Mouse (Mus musculus) intestine, embryonic 16.5 days (tissue): ENCODE data around the gene Vcp. TPM values are rescaled to one million over a fixed set of nuclear protein-coding genes. Genes with fewer than 3 reads are reported as not detected.
A peak's percentile ranks its signal among the peaks of the same experiment; 100 is the strongest.
"Not testable (repeated sequence)": the region's sequence is repeated elsewhere in the genome, so short reads cannot be mapped to it uniquely, and the experiment has no call there.

Source experiments
- ATAC-seq: fragments of 200-750 bp; cut with Nextera tagmentation; 2 replicates; pipeline ENCODE4 v1.8.0; 2017; ENCODE audit warnings: moderate TSS enrichment, moderate library complexity
- H3K27ac ChIP-seq: fragments of 300-500 bp; sonication (generic); 2 replicates; pipeline ENCODE4 v1.5.1; 2014; ENCODE audit warnings: mild to moderate bottlenecking, low read length
- H3K27me3 ChIP-seq: fragments of 300-500 bp; sonication (generic); replicated peaks from 2 replicates; pipeline ENCODE4 v1.6.1; 2014; ENCODE audit warnings: low read length, control low read depth, mixed read lengths; ENCODE audit not compliant: control insufficient read depth, insufficient read depth
- H3K36me3 ChIP-seq: fragments of 300-500 bp; sonication (generic); 2 replicates; pipeline ENCODE4 v1.6.1; 2014; ENCODE audit warnings: low read length, control low read depth; ENCODE audit not compliant: control insufficient read depth, insufficient read depth
- H3K4me1 ChIP-seq: fragments of 300-500 bp; sonication (generic); 2 replicates; pipeline ENCODE4 v1.6.1; 2014; ENCODE audit warnings: low read length, control low read depth, mixed read lengths; ENCODE audit not compliant: control insufficient read depth, insufficient read depth
- H3K4me2 ChIP-seq: fragments of 300-500 bp; sonication (generic); 2 replicates; pipeline ENCODE4 v1.6.1; 2014; ENCODE audit warnings: low read depth, low read length, control low read depth
- H3K4me3 ChIP-seq: fragments of 300-500 bp; sonication (generic); 2 replicates; pipeline ENCODE4 v1.5.1; 2014; ENCODE audit warnings: mild to moderate bottlenecking, low read length
- H3K9ac ChIP-seq: fragments of 300-500 bp; sonication (generic); 2 replicates; pipeline ENCODE4 v1.6.1; 2014; ENCODE audit warnings: low read depth, low read length
- H3K9me3 ChIP-seq: fragments of 300-500 bp; sonication (generic); 2 replicates; pipeline ENCODE4 v1.6.1; 2016; ENCODE audit warnings: low read length, control low read depth; ENCODE audit not compliant: control insufficient read depth
- WGBS: fragments of 180-500 bp; shearing (Covaris S2); extraction: QIAGEN DNeasy Blood & Tissue Kit; methylation state at CpG from one replicate; pipeline ENCODE4 v1.1.7; 2014; 5-methylcytosine and 5-hydroxymethylcytosine counted together
- polyA plus RNA-seq: library from polyadenylated mRNA; unstranded; fragments of >200 nt; fragmentation: Nextera tagmentation; extraction: Ambion mirVana; gene quantifications from 2 replicates; pipeline ENCODE4 v1.2.1, GENCODE M21; 2015

The Vcp gene
- polyA plus RNA-seq = 448 and 464 TPM in 2 replicates

DNA sequence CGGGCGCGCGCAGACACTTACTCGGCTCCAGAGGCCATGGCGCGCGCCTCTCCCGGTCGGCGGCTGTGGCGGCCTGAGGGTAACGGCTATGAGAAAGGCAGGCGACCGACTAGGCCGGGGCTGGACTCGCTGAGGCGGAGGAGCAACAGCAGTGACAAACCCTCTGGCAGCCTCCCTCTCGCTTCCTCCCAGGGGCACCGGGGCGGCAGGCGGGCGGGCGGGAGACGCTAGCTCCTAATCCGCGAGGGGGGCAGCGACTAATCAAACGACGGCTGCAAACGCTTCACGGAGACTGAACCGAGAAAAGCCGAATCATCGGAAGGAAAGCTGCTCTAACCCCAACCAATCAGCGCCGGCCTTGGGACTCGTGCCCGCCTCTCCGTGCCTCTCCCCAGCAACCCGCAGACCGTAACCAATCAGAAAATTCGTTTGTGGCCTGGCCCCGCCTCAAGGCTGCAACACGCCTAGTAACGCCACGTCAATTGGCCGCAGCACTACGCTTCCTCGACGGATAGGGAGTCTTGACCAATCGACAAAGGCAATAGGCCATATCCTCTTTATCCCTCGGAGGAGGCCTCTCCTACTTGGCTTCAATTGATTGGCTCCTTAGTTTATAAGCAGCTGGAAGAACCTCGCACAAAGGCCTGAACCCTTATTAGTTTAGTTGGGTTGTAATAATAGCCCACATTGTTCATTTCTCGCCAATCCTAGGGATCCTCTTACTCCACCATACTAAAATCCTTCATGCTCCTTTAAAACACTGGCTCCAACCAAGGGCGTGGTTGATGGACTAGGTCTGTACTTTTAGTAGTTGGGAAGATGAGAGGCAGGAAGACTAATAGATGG is at the start of gene Vcp:
Gene Vcp (minus strand): TSS at position 367 of the 846 bp plus-strand sequence.
- Histone ChIP-seq H3K4me2 (peak within 1 kb of the TSS; percentile 75), H3K4me3 (peak within 1 kb of the TSS; percentile 97), H3K4me1 (peaks cover 12% of the 10 kb centered on the region), H3K9ac (peak within 1 kb of the TSS; percentile 97), H3K27ac (peak within 1 kb of the TSS; percentile 100)
- under 1% methylated on average over 47 of the region's 56 CpGs for WGBS
- not testable (repeated sequence) for H3K27me3 ChIP-seq, H3K9me3 ChIP-seq, H3K36me3 ChIP-seq
- ATAC-seq = peak; percentile 98

GRCm38 (mm10) chr4:43047231-43047630 is 46.9 kb upstream of the Vcp start:
- H3K9ac ChIP-seq = no peak overlapping the region
- H3K4me2 ChIP-seq = no peak overlapping the region
- 5% methylated on average over 5 of the region's 5 CpGs for WGBS
- H3K9me3 ChIP-seq = no peaks in the 10 kb centered on the region
- H3K4me1 ChIP-seq = peaks cover 23% of the 10 kb centered on the region
- ATAC-seq = no peak
- no peaks in the 10 kb centered on the region for H3K27me3 ChIP-seq
- H3K36me3 ChIP-seq = no peaks in the 10 kb centered on the region
- H3K4me3 ChIP-seq = no peak overlapping the region
- H3K27ac ChIP-seq = no peak overlapping the region

GRCm38 (mm10) chr4:43046607-43047006 is 46.3 kb upstream of the Vcp start:
- Histone ChIP-seq H3K27ac (no peak overlapping the region), H3K9me3 (no peaks in the 10 kb centered on the region), H3K27me3 (no peaks in the 10 kb centered on the region), H3K4me1 (peaks cover 23% of the 10 kb centered on the region), H3K9ac (no peak overlapping the region), H3K4me2 (peak overlapping the region; percentile 93; the same call in 1 of the 2 replicates), H3K4me3 (no peak overlapping the region), H3K36me3 (no peaks in the 10 kb centered on the region)
- WGBS = 62% methylated on average over 5 of the region's 5 CpGs
- ATAC-seq = no peak

GRCm38 (mm10) chr4:43045659-43046302 is 45.5 kb upstream of the Vcp start, which contains the start of gene Fam214b:
Fam214b (minus strand) TSS chr4:43046220.
- Histone ChIP-seq H3K27ac (peak within 1 kb of the TSS; percentile 37), H3K9me3 (no peaks in the 10 kb centered on the region), H3K4me2 (peak within 1 kb of the TSS; percentile 93), H3K27me3 (no peaks in the 10 kb centered on the region), H3K4me1 (peaks cover 24% of the 10 kb centered on the region), H3K4me3 (peak within 1 kb of the TSS; percentile 66), H3K36me3 (no peaks in the 10 kb centered on the region), H3K9ac (peak within 1 kb of the TSS; percentile 67)
- peak; percentile 95 for ATAC-seq
- under 1% methylated on average over 33 of the region's 33 CpGs for WGBS

GRCm38 (mm10) chr4:43045285-43045658 is 45.0 kb upstream of the Vcp start:
- H3K4me3 ChIP-seq = peak overlapping the region; percentile 66
- peak overlapping the region; percentile 27 for H3K27ac ChIP-seq
- H3K36me3 ChIP-seq = no peaks in the 10 kb centered on the region
- H3K9ac ChIP-seq = peak overlapping the region; percentile 67
- ATAC-seq = peak; percentile 15
- peak overlapping the region; percentile 93 for H3K4me2 ChIP-seq
- H3K9me3 ChIP-seq = no peaks in the 10 kb centered on the region
- WGBS = 6% methylated on average over 13 of the region's 13 CpGs
- no peaks in the 10 kb centered on the region for H3K27me3 ChIP-seq
- H3K4me1 ChIP-seq = peaks cover 27% of the 10 kb centered on the region

- Histone ChIP-seq H3K27ac (peak overlapping the region; percentile 38), H3K36me3 (no peaks in the 10 kb centered on the region), H3K4me3 (peak overlapping the region; percentile 66), H3K9ac (no peak overlapping the region), H3K4me1 (peaks cover 27% of the 10 kb centered on the region), H3K4me2 (peak overlapping the region; percentile 93), H3K9me3 (no peaks in the 10 kb centered on the region), H3K27me3 (no peaks in the 10 kb centered on the region)
- no peak for ATAC-seq
- 23% methylated on average over 4 of the region's 4 CpGs for WGBS
Observed at GRCm38 (mm10) chr4:43044673-43045072, 44.4 kb upstream of the Vcp start.

DNA sequence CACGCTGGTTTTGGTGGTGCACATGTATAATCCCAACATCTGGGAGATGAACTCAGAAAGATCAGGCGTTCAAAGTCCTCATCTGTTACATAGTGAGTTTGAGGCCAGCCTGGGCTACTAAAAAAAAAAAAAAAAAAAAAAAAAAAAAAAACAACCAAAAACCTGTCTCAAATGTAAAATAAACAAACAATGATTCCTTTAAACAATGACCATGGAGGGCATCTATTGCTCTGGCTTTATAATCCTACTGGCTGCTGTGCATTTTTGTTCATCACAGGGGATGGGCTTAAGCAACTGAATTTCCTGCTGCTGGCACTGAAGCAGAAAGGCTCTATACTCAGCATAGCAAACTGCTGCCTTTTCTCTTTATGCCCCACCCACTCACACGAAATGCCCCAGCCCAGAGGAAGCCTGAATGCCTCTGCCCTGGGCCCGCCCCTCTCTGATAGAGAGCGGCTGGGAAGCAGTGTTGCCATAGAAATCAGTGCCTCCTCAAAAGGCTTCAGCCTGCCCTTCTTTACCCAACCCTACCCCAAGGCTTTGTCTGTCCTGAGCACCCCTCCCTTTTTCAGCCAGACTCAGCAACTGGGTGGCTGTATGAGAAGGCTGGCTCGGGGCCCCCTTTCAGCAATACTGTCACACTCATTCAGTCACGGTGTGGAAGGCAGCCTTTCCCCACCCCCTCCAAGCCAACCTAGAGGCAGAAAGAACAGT is 43.5 kb upstream of the Vcp start:
- Histone ChIP-seq H3K36me3 (no peaks in the 10 kb centered on the region), H3K4me1 (peaks cover 36% of the 10 kb centered on the region), H3K4me2 (peak overlapping the region; percentile 93), H3K27ac (peak overlapping the region; percentile 38), H3K27me3 (no peaks in the 10 kb centered on the region), H3K9ac (no peak overlapping the region), H3K4me3 (no peak overlapping the region), H3K9me3 (no peaks in the 10 kb centered on the region)
- ATAC-seq = 0 out of 2 replicates have a peak, but pooled peaks have one; percentile 12
- 20% methylated on average over 7 of the region's 7 CpGs for WGBS

- ATAC-seq = no peak
- Histone ChIP-seq H3K27ac (no peak overlapping the region), H3K9ac (no peak overlapping the region), H3K27me3 (no peaks in the 10 kb centered on the region), H3K4me2 (no peak overlapping the region), H3K9me3 (no peaks in the 10 kb centered on the region), H3K36me3 (0 out of 2 replicates have a peak, but pooled peaks cover 3% of the 10 kb centered on the region), H3K4me3 (no peak overlapping the region), H3K4me1 (peaks cover 37% of the 10 kb centered on the region)
- WGBS = 67% methylated on average over 9 of the region's 9 CpGs
Observed at GRCm38 (mm10) chr4:43040881-43041547, 40.7 kb upstream of the Vcp start.
